Mouse (Mus musculus): ENCODE results near the gene Hoxa4. TPM values are rescaled to one million over a fixed set of nuclear protein-coding genes. Genes with fewer than 3 reads are reported as not detected.
A peak's percentile ranks its signal among the peaks of the same experiment; 100 is the strongest.

Hoxa4 gene
- total and polyA plus RNA-seq, 2 experiments from 2014 or later, result 0.08 to 0.38 TPM

DNA sequence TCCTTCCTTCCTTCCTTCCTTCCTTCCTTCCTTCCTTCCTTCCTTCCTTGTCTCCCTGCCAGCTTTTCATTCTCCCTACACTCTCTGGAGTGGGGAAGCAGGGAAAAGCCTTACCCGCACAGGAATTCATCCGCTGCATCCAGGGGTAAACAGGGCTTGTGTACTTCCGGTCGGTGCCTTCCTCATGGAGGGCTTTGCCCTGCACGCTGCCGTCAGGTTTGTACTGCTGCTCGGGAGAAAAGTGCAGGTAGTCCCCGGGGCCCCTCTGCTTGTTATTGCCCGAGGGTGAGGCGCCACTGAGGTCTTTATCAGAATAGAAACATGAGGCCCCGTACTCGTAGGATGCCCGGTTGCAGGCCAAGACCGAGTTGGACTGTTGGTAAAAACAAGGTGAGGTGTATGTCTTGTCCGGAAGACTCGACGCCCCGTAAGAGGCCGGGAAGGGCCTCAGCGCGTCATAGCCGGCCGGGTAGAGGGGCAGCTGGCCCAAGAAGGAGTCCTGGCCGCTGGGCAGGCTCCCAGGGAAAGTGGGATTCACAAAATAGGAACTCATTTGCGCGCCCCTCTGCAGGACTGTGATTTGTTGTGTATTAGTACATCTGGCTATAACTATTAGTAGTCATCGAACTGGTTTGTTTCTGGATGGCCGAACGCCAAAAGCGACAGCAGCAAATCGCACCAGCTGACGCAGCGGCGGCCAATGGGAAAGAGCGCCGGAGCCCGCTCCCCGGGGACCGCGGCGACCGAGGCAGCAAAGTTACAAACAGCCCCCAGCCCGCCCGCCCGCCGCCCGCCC, 16.7 kb upstream of the Hoxa4 start, which contains the start of gene Hoxa6:
Gene Hoxa6, minus strand, starts transcription at position 651 of the 796 bp plus-strand sequence.
- peaks cover 99% of the 10 kb centered on the region for H3K27me3 ChIP-seq (ENCODE audit: control insufficient read depth, insufficient read depth, low read length)
- ATAC-seq (ENCODE audit: insufficient read depth, low read depth), result no peak
- DNase-seq (ENCODE audit: low spot score), result no peak
- H3K4me3 ChIP-seq (ENCODE audit: low read depth, low read length), result peak within 1 kb of the TSS; percentile 33
- peak within 1 kb of the TSS; percentile 49 for H3K4me2 ChIP-seq (ENCODE audit: low read depth, low read length)
- no peaks in the 10 kb centered on the region for H3K9me3 ChIP-seq (replicated peaks; ENCODE audit: control insufficient read depth, low read length)
- TF ChIP-seq CTCF (IDR thresholded peaks at IDR 0.05; ENCODE audit: low read depth), result no peak
- TF ChIP-seq EP300 (IDR thresholded peaks at IDR 0.05; ENCODE audit: low read depth), result no peak
- WGBS, result 3% methylated on average over 47 of the region's 47 CpGs
- H3K27ac ChIP-seq (ENCODE audit: low read depth), result no peak within 1 kb of the TSS
- no peaks in the 10 kb centered on the region for H3K36me3 ChIP-seq (replicated peaks; ENCODE audit: control insufficient read depth, insufficient read depth, low read length)
- no peaks in the 10 kb centered on the region for H3K4me1 ChIP-seq (ENCODE audit: control insufficient read depth, insufficient read depth)
- H3K9ac ChIP-seq (replicated peaks; ENCODE audit: low read depth, low read length), result no peak within 1 kb of the TSS

GRCm38 (mm10) chr6:52207684-52207976, 16.1 kb upstream of the Hoxa4 start:
- Histone ChIP-seq H3K27me3 (ENCODE audit: control insufficient read depth, insufficient read depth, low read length) (peaks cover 99% of the 10 kb centered on the region), H3K4me3 (ENCODE audit: low read depth, low read length) (no peak overlapping the region), H3K4me2 (ENCODE audit: low read depth, low read length) (no peak overlapping the region), H3K9me3 (replicated peaks; ENCODE audit: control insufficient read depth, low read length) (no peaks in the 10 kb centered on the region), H3K4me1 (ENCODE audit: control insufficient read depth, insufficient read depth) (no peaks in the 10 kb centered on the region), H3K27ac (ENCODE audit: low read depth) (no peak overlapping the region), H3K9ac (replicated peaks; ENCODE audit: low read depth, low read length) (no peak overlapping the region), H3K36me3 (replicated peaks; ENCODE audit: control insufficient read depth, insufficient read depth, low read length) (no peaks in the 10 kb centered on the region)
- ATAC-seq (ENCODE audit: insufficient read depth, low read depth) (no peak), DNase-seq (ENCODE audit: low spot score) (no peak)
- no peak for TF ChIP-seq EP300 (IDR thresholded peaks at IDR 0.05; ENCODE audit: low read depth)
- TF ChIP-seq CTCF (IDR thresholded peaks at IDR 0.05; ENCODE audit: low read depth), result no peak

DNA sequence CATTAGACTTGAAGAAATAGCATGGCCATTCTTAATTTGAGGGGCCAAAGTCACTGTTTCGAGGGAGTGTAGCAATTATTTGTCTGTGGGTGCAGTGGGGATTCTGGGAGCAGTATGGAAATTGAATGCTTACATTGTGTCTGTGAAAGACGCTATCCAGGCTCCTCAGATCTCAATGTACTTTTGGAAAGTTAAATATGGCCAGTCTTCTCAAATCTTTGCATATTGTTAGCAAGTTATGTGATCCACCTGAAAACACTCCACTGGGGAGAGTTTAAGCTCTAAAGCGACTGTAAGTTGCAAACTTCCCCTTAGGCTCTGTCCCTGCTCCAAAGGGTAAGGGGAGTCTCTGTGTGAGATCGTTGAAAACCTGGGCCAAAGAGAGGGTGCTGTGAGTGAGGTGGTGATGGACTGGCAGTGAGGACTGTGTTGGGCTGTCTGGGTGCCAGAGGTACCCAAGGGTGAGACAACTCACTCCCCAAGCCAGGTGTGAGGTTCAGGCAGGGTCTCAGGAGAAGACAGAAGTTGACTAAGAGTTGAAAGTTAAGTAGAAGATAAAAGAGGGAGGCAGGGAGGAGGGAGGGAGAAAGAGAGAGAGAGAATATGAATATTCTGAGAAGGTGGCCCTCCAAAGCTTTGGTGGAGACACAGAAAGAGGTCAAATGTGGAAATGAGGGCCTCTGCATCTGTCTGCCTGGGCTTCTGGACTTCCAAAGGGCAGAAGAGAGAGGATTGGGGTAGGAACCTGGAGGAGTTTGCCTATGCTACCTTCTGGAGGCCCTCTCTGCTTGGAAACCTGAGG, 15.5 kb upstream of the Hoxa4 start:
- Histone ChIP-seq H3K36me3 (replicated peaks; ENCODE audit: control insufficient read depth, insufficient read depth, low read length) (no peaks in the 10 kb centered on the region), H3K27me3 (ENCODE audit: control insufficient read depth, insufficient read depth, low read length) (peaks cover 99% of the 10 kb centered on the region), H3K4me1 (ENCODE audit: control insufficient read depth, insufficient read depth) (no peaks in the 10 kb centered on the region), H3K9me3 (replicated peaks; ENCODE audit: control insufficient read depth, low read length) (no peaks in the 10 kb centered on the region), H3K9ac (replicated peaks; ENCODE audit: low read depth, low read length) (no peak overlapping the region), H3K4me2 (ENCODE audit: low read depth, low read length) (no peak overlapping the region), H3K27ac (ENCODE audit: low read depth) (no peak overlapping the region), H3K4me3 (ENCODE audit: low read depth, low read length) (no peak overlapping the region)
- WGBS, result 13% methylated on average over 4 of the region's 4 CpGs
- no peak for DNase-seq (ENCODE audit: low spot score)
- TF ChIP-seq CTCF (IDR thresholded peaks at IDR 0.05; ENCODE audit: low read depth) (no peak), EP300 (IDR thresholded peaks at IDR 0.05; ENCODE audit: low read depth) (no peak)
- no peak for ATAC-seq (ENCODE audit: insufficient read depth, low read depth)

GRCm38 (mm10) chr6:52205638-52206621, 14.4 kb upstream of the Hoxa4 start:
- Histone ChIP-seq H3K27me3 (ENCODE audit: control insufficient read depth, insufficient read depth, low read length) (peaks cover 99% of the 10 kb centered on the region), H3K27ac (ENCODE audit: low read depth) (no peak overlapping the region), H3K9me3 (replicated peaks; ENCODE audit: control insufficient read depth, low read length) (no peaks in the 10 kb centered on the region), H3K36me3 (replicated peaks; ENCODE audit: control insufficient read depth, insufficient read depth, low read length) (no peaks in the 10 kb centered on the region), H3K4me3 (ENCODE audit: low read depth, low read length) (peak overlapping the region; percentile 2; the same call in 1 of the 2 replicates), H3K9ac (replicated peaks; ENCODE audit: low read depth, low read length) (no peak overlapping the region), H3K4me1 (ENCODE audit: control insufficient read depth, insufficient read depth) (no peaks in the 10 kb centered on the region), H3K4me2 (ENCODE audit: low read depth, low read length) (no peak overlapping the region)
- no peak for ATAC-seq (ENCODE audit: insufficient read depth, low read depth)
- 5% methylated on average over 55 of the region's 55 CpGs for WGBS
- no peak for DNase-seq (ENCODE audit: low spot score)
- TF ChIP-seq EP300 (IDR thresholded peaks at IDR 0.05; ENCODE audit: low read depth), result no peak
- no peak for TF ChIP-seq CTCF (IDR thresholded peaks at IDR 0.05; ENCODE audit: low read depth)

DNA sequence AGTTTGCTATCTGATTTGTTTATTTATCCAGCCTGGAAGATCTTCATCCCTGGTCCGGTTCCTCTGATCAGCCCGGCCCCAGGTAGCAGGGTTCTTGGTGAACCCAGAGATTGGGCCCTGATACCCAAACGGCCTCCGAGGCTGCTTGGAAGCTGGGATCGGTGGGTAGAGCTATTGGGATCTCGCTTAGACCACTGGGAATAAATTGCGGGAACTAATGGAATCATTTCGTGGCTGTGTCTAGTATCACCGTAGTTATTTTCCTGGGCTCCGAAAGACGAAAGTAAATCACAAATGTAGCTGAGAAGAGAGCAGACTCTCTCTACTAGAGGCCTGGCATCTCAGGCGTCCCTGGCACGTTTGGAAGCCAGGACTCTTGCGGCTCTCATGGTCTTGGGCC, 13.7 kb upstream of the Hoxa4 start:
- no peak overlapping the region for H3K27ac ChIP-seq (ENCODE audit: low read depth)
- ATAC-seq (ENCODE audit: insufficient read depth, low read depth), result no peak
- H3K36me3 ChIP-seq (replicated peaks; ENCODE audit: control insufficient read depth, insufficient read depth, low read length), result no peaks in the 10 kb centered on the region
- TF ChIP-seq CTCF (IDR thresholded peaks at IDR 0.05; ENCODE audit: low read depth), result no peak
- TF ChIP-seq EP300 (IDR thresholded peaks at IDR 0.05; ENCODE audit: low read depth), result no peak
- H3K27me3 ChIP-seq (ENCODE audit: control insufficient read depth, insufficient read depth, low read length), result peaks cover 99% of the 10 kb centered on the region
- H3K4me3 ChIP-seq (ENCODE audit: low read depth, low read length), result no peak overlapping the region
- 9% methylated on average over 14 of the region's 14 CpGs for WGBS
- H3K9me3 ChIP-seq (replicated peaks; ENCODE audit: control insufficient read depth, low read length), result no peaks in the 10 kb centered on the region
- H3K9ac ChIP-seq (replicated peaks; ENCODE audit: low read depth, low read length), result no peak overlapping the region
- H3K4me2 ChIP-seq (ENCODE audit: low read depth, low read length), result no peak overlapping the region
- no peak for DNase-seq (ENCODE audit: low spot score)
- H3K4me1 ChIP-seq (ENCODE audit: control insufficient read depth, insufficient read depth), result no peaks in the 10 kb centered on the region
